Mouse (Mus musculus) heart, postnatal 0 days (tissue): Measurements from ENCODE around the gene Knop1. TPM values are rescaled to one million over a fixed set of nuclear protein-coding genes. Genes with fewer than 3 reads are reported as not detected.

Experiments used
- ATAC-seq: fragments of 200-750 bp; cut with Nextera tagmentation; 2 replicates; pipeline ENCODE4 v1.8.0; 2017; ENCODE audit warnings: low read depth, moderate number of reproducible peaks, moderate library complexity; ENCODE audit not compliant: insufficient read depth
- DNase-seq: peaks from one replicate; pipeline ENCODE4 v3.0.0-alpha.2; 2016; ENCODE audit warnings: low spot score
- H3K27ac ChIP-seq: fragments of 300-500 bp; sonication (generic); 2 replicates; pipeline ENCODE4 v1.5.1; 2014; ENCODE audit warnings: low read depth, mild to moderate bottlenecking
- H3K27me3 ChIP-seq: fragments of 300-500 bp; sonication (generic); 2 replicates; pipeline ENCODE4 v1.6.1; 2014; ENCODE audit warnings: low read length, mixed read lengths; ENCODE audit not compliant: control insufficient read depth, insufficient read depth
- H3K36me3 ChIP-seq: fragments of 300-500 bp; sonication (generic); replicated peaks from 2 replicates; pipeline ENCODE4 v1.6.1; 2014; ENCODE audit warnings: low read length, mixed read lengths; ENCODE audit not compliant: control insufficient read depth, insufficient read depth
- H3K4me1 ChIP-seq: fragments of 300-500 bp; sonication (generic); 2 replicates; pipeline ENCODE4 v1.6.1; 2014; ENCODE audit warnings: antibody characterized with exemption; ENCODE audit not compliant: control insufficient read depth, insufficient read depth
- H3K4me2 ChIP-seq: fragments of 300-500 bp; sonication (generic); 2 replicates; pipeline ENCODE4 v1.6.1; 2014; ENCODE audit warnings: low read depth, mild to moderate bottlenecking, low read length, moderate library complexity
- H3K4me3 ChIP-seq: fragments of 300-500 bp; sonication (generic); 2 replicates; pipeline ENCODE4 v1.5.1; 2014; ENCODE audit warnings: low read depth, low read length
- H3K9ac ChIP-seq: fragments of 300-500 bp; sonication (generic); replicated peaks from 2 replicates; pipeline ENCODE4 v1.6.1; 2014; ENCODE audit warnings: low read depth, low read length, mixed read lengths
- H3K9me3 ChIP-seq: fragments of 300-500 bp; sonication (generic); replicated peaks from 2 replicates; pipeline ENCODE4 v1.6.1; 2016; ENCODE audit warnings: low read length; ENCODE audit not compliant: control insufficient read depth
- CTCF ChIP-seq: IDR thresholded peaks from 2 replicates; pipeline ENCODE4 v1.5.1; 2016; ENCODE audit warnings: antibody characterized with exemption, control low read depth, low read depth
- EP300 ChIP-seq: IDR thresholded peaks from 2 replicates; pipeline ENCODE4 v1.6.1; 2016; ENCODE audit warnings: antibody characterized with exemption, low read depth
- WGBS: fragments of 180-500 bp; shearing (Covaris S2); extraction: QIAGEN DNeasy Blood & Tissue Kit; methylation state at CpG from one replicate; pipeline ENCODE4 v1.1.7; 2014; 5-methylcytosine and 5-hydroxymethylcytosine counted together
- polyA plus RNA-seq: library from polyadenylated mRNA; unstranded; fragments of >200 nt; fragmentation: Nextera tagmentation; extraction: Ambion mirVana; gene quantifications from 2 replicates; pipeline ENCODE4 v1.2.1, GENCODE M21; 2015
- total RNA-seq: library from RNA; depleted of rRNA; stranded (reverse); fragments of >200 nt; gene quantifications from 2 replicates; pipeline ENCODE4 v1.2.3, GENCODE M21; 2014; ENCODE audit warnings: low replicate concordance; rRNA removed

The Knop1 gene
- 11.9 and 20.0 TPM in 2 replicates for total RNA-seq
- 39.4 and 40.3 TPM in 2 replicates for polyA plus RNA-seq

- Histone ChIP-seq H3K4me3 (peak within 1 kb of the TSS; percentile 79), H3K36me3 (peaks cover 15% of the 10 kb centered on the region), H3K9me3 (no peaks in the 10 kb centered on the region), H3K27ac (peak within 1 kb of the TSS; percentile 53), H3K27me3 (no peaks in the 10 kb centered on the region), H3K4me2 (peak within 1 kb of the TSS; percentile 93), H3K4me1 (peaks cover 11% of the 10 kb centered on the region), H3K9ac (peak within 1 kb of the TSS; percentile 70)
- no peak for DNase-seq
- TF ChIP-seq CTCF, result no peak
- under 1% methylated on average over 46 of the region's 46 CpGs for WGBS
- peak; percentile 65 for ATAC-seq
Measured at GRCm38 (mm10) chr7:118855877-118856304, at the start of gene Knop1. Knop1 (minus strand) TSS chr7:118856254.

GRCm38 (mm10) chr7:118904530-118904929, 48.5 kb upstream of the Knop1 start:
- Histone ChIP-seq H3K36me3 (no peaks in the 10 kb centered on the region), H3K27me3 (no peaks in the 10 kb centered on the region), H3K4me3 (no peak overlapping the region), H3K4me1 (peaks cover 8% of the 10 kb centered on the region), H3K27ac (no peak overlapping the region), H3K4me2 (no peak overlapping the region), H3K9me3 (no peaks in the 10 kb centered on the region), H3K9ac (no peak overlapping the region)
- WGBS, result 77% methylated on average over 4 of the region's 4 CpGs
- DNase-seq, result no peak
- ATAC-seq, result no peak
- TF ChIP-seq CTCF, result no peak
- no peak for TF ChIP-seq EP300

- no peak for TF ChIP-seq CTCF
- no peak for TF ChIP-seq EP300
- no peaks in the 10 kb centered on the region for H3K9me3 ChIP-seq
- ATAC-seq (no peak), DNase-seq (no peak)
- no peak overlapping the region for H3K4me3 ChIP-seq
- H3K4me1 ChIP-seq, result peaks cover 8% of the 10 kb centered on the region
- H3K27ac ChIP-seq, result no peak overlapping the region
- no peak overlapping the region for H3K9ac ChIP-seq
- H3K4me2 ChIP-seq, result no peak overlapping the region
- no peaks in the 10 kb centered on the region for H3K36me3 ChIP-seq
- WGBS, result 86% methylated on average over 9 of the region's 9 CpGs
- H3K27me3 ChIP-seq, result no peaks in the 10 kb centered on the region
Measured at GRCm38 (mm10) chr7:118903879-118904278, 47.8 kb upstream of the Knop1 start.

GRCm38 (mm10) chr7:118902944-118903343, 46.9 kb upstream of the Knop1 start:
- Histone ChIP-seq H3K4me1 (peaks cover 8% of the 10 kb centered on the region), H3K27me3 (no peaks in the 10 kb centered on the region), H3K27ac (no peak overlapping the region), H3K4me2 (peak overlapping the region; percentile 43), H3K9me3 (no peaks in the 10 kb centered on the region), H3K9ac (no peak overlapping the region), H3K4me3 (no peak overlapping the region), H3K36me3 (no peaks in the 10 kb centered on the region)
- WGBS, result 9% methylated on average over 13 of the region's 13 CpGs
- ATAC-seq, result no peak
- no peak for TF ChIP-seq CTCF
- peak; percentile 20 for DNase-seq

- TF ChIP-seq CTCF (no peak), EP300 (no peak)
- H3K27me3 ChIP-seq, result no peaks in the 10 kb centered on the region
Measured at GRCm38 (mm10) chr7:118900090-118900489, 44.0 kb upstream of the Knop1 start.

GRCm38 (mm10) chr7:118898063-118898462, 42.0 kb upstream of the Knop1 start:
- H3K36me3 ChIP-seq, result no peaks in the 10 kb centered on the region
- no peak for TF ChIP-seq CTCF
- no peak for TF ChIP-seq EP300
- H3K27ac ChIP-seq, result no peak overlapping the region
- H3K9me3 ChIP-seq, result no peaks in the 10 kb centered on the region
- H3K27me3 ChIP-seq, result no peaks in the 10 kb centered on the region
- H3K4me3 ChIP-seq, result no peak overlapping the region
- no peak for DNase-seq
- H3K9ac ChIP-seq, result no peak overlapping the region
- H3K4me2 ChIP-seq, result no peak overlapping the region
- H3K4me1 ChIP-seq, result peaks cover 5% of the 10 kb centered on the region
- ATAC-seq, result no peak

More at GRCm38 (mm10) chr7:118900090-118900489, 44.0 kb upstream of the Knop1 start:
- Histone ChIP-seq H3K9me3 (no peaks in the 10 kb centered on the region), H3K4me2 (no peak overlapping the region), H3K27ac (no peak overlapping the region), H3K4me3 (no peak overlapping the region), H3K9ac (no peak overlapping the region), H3K36me3 (no peaks in the 10 kb centered on the region), H3K4me1 (peaks cover 8% of the 10 kb centered on the region)
- WGBS, result 72% methylated on average over 2 of the region's 2 CpGs
- ATAC-seq, result no peak
- no peak for DNase-seq
